Mouse (Mus musculus): ENCODE results near the gene Snrpa. TPM values are rescaled to one million over a fixed set of nuclear protein-coding genes. Genes with fewer than 3 reads are reported as not detected.

Snrpa gene
- polyA plus RNA-seq, 1 experiment: 128 TPM

GRCm38 (mm10) chr7:27185986-27186385, 10.1 kb downstream of the Snrpa start:
- Histone ChIP-seq H3K27ac (ENCODE audit: control insufficient read depth, insufficient read depth, low read depth, low read length) (no peak overlapping the region), H3K36me3 (ENCODE audit: control insufficient read depth, insufficient read depth, low read length) (peaks cover 5% of the 10 kb centered on the region; the same call in 1 of the 2 replicates), H3K4me3 (ENCODE audit: control insufficient read depth, low read depth, low read length) (no peak overlapping the region), H3K27me3 (ENCODE audit: control insufficient read depth, insufficient read depth, low read length) (no peaks in the 10 kb centered on the region), H3K4me1 (ENCODE audit: control insufficient read depth, insufficient read depth, low read length) (no peaks in the 10 kb centered on the region; the same call in 1 of the 2 replicates)
- no peak for TF ChIP-seq CTCF (IDR thresholded peaks at IDR 0.05; ENCODE audit: control insufficient read depth, insufficient read depth, insufficient replicate concordance, low read depth, low read length)
- TF ChIP-seq POLR2A (IDR thresholded peaks at IDR 0.05; ENCODE audit: control insufficient read depth, low read depth, low read length): no peak

GRCm38 (mm10) chr7:27184964-27185363, 11.1 kb downstream of the Snrpa start:
- Histone ChIP-seq H3K4me1 (ENCODE audit: control insufficient read depth, insufficient read depth, low read length) (peaks cover 4% of the 10 kb centered on the region), H3K27ac (ENCODE audit: control insufficient read depth, insufficient read depth, low read depth, low read length) (no peak overlapping the region), H3K36me3 (ENCODE audit: control insufficient read depth, insufficient read depth, low read length) (peaks cover 4% of the 10 kb centered on the region; the same call in 1 of the 2 replicates), H3K4me3 (ENCODE audit: control insufficient read depth, low read depth, low read length) (no peak overlapping the region), H3K27me3 (ENCODE audit: control insufficient read depth, insufficient read depth, low read length) (no peaks in the 10 kb centered on the region)
- TF ChIP-seq POLR2A (IDR thresholded peaks at IDR 0.05; ENCODE audit: control insufficient read depth, low read depth, low read length) (no peak), CTCF (IDR thresholded peaks at IDR 0.05; ENCODE audit: control insufficient read depth, insufficient read depth, insufficient replicate concordance, low read depth, low read length) (peak; percentile 75; the same call in 1 of the 2 replicates)

- Histone ChIP-seq H3K36me3 (ENCODE audit: control insufficient read depth, insufficient read depth, low read length) (no peaks in the 10 kb centered on the region), H3K27ac (ENCODE audit: control insufficient read depth, insufficient read depth, low read depth, low read length) (no peak overlapping the region), H3K4me3 (ENCODE audit: control insufficient read depth, low read depth, low read length) (no peak overlapping the region), H3K27me3 (ENCODE audit: control insufficient read depth, insufficient read depth, low read length) (no peaks in the 10 kb centered on the region), H3K4me1 (ENCODE audit: control insufficient read depth, insufficient read depth, low read length) (peaks cover 10% of the 10 kb centered on the region)
- TF ChIP-seq POLR2A (IDR thresholded peaks at IDR 0.05; ENCODE audit: control insufficient read depth, low read depth, low read length) (no peak), CTCF (IDR thresholded peaks at IDR 0.05; ENCODE audit: control insufficient read depth, insufficient read depth, insufficient replicate concordance, low read depth, low read length) (no peak)
These were observed 13.6 kb downstream of the Snrpa start for GRCm38 (mm10) chr7:27182498-27182897.

- peaks cover 10% of the 10 kb centered on the region for H3K4me1 ChIP-seq (ENCODE audit: control insufficient read depth, insufficient read depth, low read length)
- no peaks in the 10 kb centered on the region for H3K27me3 ChIP-seq (ENCODE audit: control insufficient read depth, insufficient read depth, low read length)
- H3K27ac ChIP-seq (ENCODE audit: control insufficient read depth, insufficient read depth, low read depth, low read length): no peak within 1 kb of the TSS
- TF ChIP-seq POLR2A (IDR thresholded peaks at IDR 0.05; ENCODE audit: control insufficient read depth, low read depth, low read length): no peak
- no peak for TF ChIP-seq CTCF (IDR thresholded peaks at IDR 0.05; ENCODE audit: control insufficient read depth, insufficient read depth, insufficient replicate concordance, low read depth, low read length)
- no peaks in the 10 kb centered on the region for H3K36me3 ChIP-seq (ENCODE audit: control insufficient read depth, insufficient read depth, low read length)
- H3K4me3 ChIP-seq (ENCODE audit: control insufficient read depth, low read depth, low read length): no peak within 1 kb of the TSS
These were observed 15.0 kb downstream of the Snrpa start, which contains the start of the genes Gm21983 and Mia for GRCm38 (mm10) chr7:27180837-27181695. Gene Gm21983, minus strand, starts transcription at chr7:27181086. Gene Mia, minus strand, starts transcription at chr7:27181157.

GRCm38 (mm10) chr7:27180036-27180435, 16.0 kb downstream of the Snrpa start:
- H3K4me1 ChIP-seq (ENCODE audit: control insufficient read depth, insufficient read depth, low read length): peaks cover 10% of the 10 kb centered on the region
- no peak overlapping the region for H3K4me3 ChIP-seq (ENCODE audit: control insufficient read depth, low read depth, low read length)
- H3K36me3 ChIP-seq (ENCODE audit: control insufficient read depth, insufficient read depth, low read length): no peaks in the 10 kb centered on the region
- no peaks in the 10 kb centered on the region for H3K27me3 ChIP-seq (ENCODE audit: control insufficient read depth, insufficient read depth, low read length)
- no peak for TF ChIP-seq POLR2A (IDR thresholded peaks at IDR 0.05; ENCODE audit: control insufficient read depth, low read depth, low read length)
- TF ChIP-seq CTCF (IDR thresholded peaks at IDR 0.05; ENCODE audit: control insufficient read depth, insufficient read depth, insufficient replicate concordance, low read depth, low read length): no peak
- H3K27ac ChIP-seq (ENCODE audit: control insufficient read depth, insufficient read depth, low read depth, low read length): no peak overlapping the region

GRCm38 (mm10) chr7:27179217-27179918, 16.7 kb downstream of the Snrpa start:
- Histone ChIP-seq H3K27me3 (ENCODE audit: control insufficient read depth, insufficient read depth, low read length) (no peaks in the 10 kb centered on the region), H3K27ac (ENCODE audit: control insufficient read depth, insufficient read depth, low read depth, low read length) (peak overlapping the region; percentile 45), H3K36me3 (ENCODE audit: control insufficient read depth, insufficient read depth, low read length) (no peaks in the 10 kb centered on the region), H3K4me3 (ENCODE audit: control insufficient read depth, low read depth, low read length) (peak overlapping the region; percentile 93), H3K4me1 (ENCODE audit: control insufficient read depth, insufficient read depth, low read length) (peaks cover 10% of the 10 kb centered on the region)
- no peak for TF ChIP-seq POLR2A (IDR thresholded peaks at IDR 0.05; ENCODE audit: control insufficient read depth, low read depth, low read length)
- no peak for TF ChIP-seq CTCF (IDR thresholded peaks at IDR 0.05; ENCODE audit: control insufficient read depth, insufficient read depth, insufficient replicate concordance, low read depth, low read length)
